Mouse (Mus musculus) heart, embryonic 16.5 days (tissue): Measurements from ENCODE around the gene Tfcp2. TPM values are rescaled to one million over a fixed set of nuclear protein-coding genes. Genes with fewer than 3 reads are reported as not detected.
A peak's percentile ranks its signal among the peaks of the same experiment; 100 is the strongest.

ENCODE experiments used
- ATAC-seq: fragments of 200-750 bp; cut with Nextera tagmentation; replicated peaks from 2 replicates; pipeline ENCODE4 v1.8.0; 2017; ENCODE audit warnings: moderate number of reproducible peaks; ENCODE audit not compliant: insufficient read depth, low FRiP score; ENCODE audit errors: extremely low read depth
- H3K27ac ChIP-seq: fragments of 300-500 bp; sonication (generic); 2 replicates; pipeline ENCODE4 v1.5.1; 2014; ENCODE audit warnings: mild to moderate bottlenecking, low read length, control low read depth, moderate library complexity
- H3K27me3 ChIP-seq: fragments of 300-500 bp; sonication (generic); 2 replicates; pipeline ENCODE4 v1.6.1; 2014; ENCODE audit warnings: low read length, mixed read lengths; ENCODE audit not compliant: control insufficient read depth, insufficient read depth
- H3K36me3 ChIP-seq: fragments of 300-500 bp; sonication (generic); 2 replicates; pipeline ENCODE4 v1.6.1; 2014; ENCODE audit not compliant: control insufficient read depth, insufficient read depth
- H3K4me1 ChIP-seq: fragments of 300-500 bp; sonication (generic); 2 replicates; pipeline ENCODE4 v1.6.1; 2014; ENCODE audit warnings: low read length, mixed read lengths; ENCODE audit not compliant: control insufficient read depth, insufficient read depth
- H3K4me2 ChIP-seq: fragments of 300-500 bp; sonication (generic); 2 replicates; pipeline ENCODE4 v1.6.1; 2014; ENCODE audit warnings: low read depth, mild to moderate bottlenecking, control low read depth, low read length
- H3K4me3 ChIP-seq: fragments of 300-500 bp; sonication (generic); 2 replicates; pipeline ENCODE4 v1.5.1; 2014; ENCODE audit warnings: mild to moderate bottlenecking, control low read depth, low read length
- H3K9ac ChIP-seq: fragments of 300-500 bp; sonication (generic); 2 replicates; pipeline ENCODE4 v1.6.1; 2014; ENCODE audit warnings: low read length, control low read depth
- H3K9me3 ChIP-seq: fragments of 300-500 bp; sonication (generic); replicated peaks from 2 replicates; pipeline ENCODE4 v1.6.1; 2016; ENCODE audit warnings: low read length; ENCODE audit not compliant: control insufficient read depth
- WGBS: fragments of 180-500 bp; shearing (Covaris S2); extraction: QIAGEN DNeasy Blood & Tissue Kit; methylation state at CpG from one replicate; pipeline ENCODE4 v1.1.7; 2014; 5-methylcytosine and 5-hydroxymethylcytosine counted together
- polyA plus RNA-seq: library from polyadenylated mRNA; unstranded; fragments of >200 nt; fragmentation: Nextera tagmentation; extraction: Ambion mirVana; gene quantifications from 2 replicates; pipeline ENCODE4 v1.2.1, GENCODE M21; 2015

Gene Tfcp2
- polyA plus RNA-seq, 1 experiment from 2014 or later, result 16.0 TPM

DNA sequence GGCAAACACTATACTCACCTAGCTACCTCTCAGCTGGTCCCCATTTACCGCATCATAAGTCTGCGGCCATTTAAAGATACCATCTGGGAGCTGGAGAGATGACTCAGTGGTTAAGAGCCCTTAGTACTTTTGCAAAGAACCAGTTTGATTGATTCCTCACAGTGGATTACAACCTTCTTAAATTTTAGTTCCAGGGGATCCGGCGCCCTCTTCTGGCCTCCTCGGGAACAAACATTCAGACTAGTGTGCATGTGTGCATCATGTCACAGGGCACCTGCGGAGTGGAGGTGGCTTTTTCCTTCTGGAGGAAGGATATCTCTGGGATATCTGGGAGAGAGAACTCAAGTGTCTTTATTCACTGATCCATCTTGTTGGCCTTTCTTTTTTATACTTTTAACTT, 88.1 kb downstream of the Tfcp2 start:
- no peak overlapping the region for H3K4me3 ChIP-seq
- WGBS, result 25% methylated on average over 6 of the region's 6 CpGs
- no peak overlapping the region for H3K9ac ChIP-seq
- no peaks in the 10 kb centered on the region for H3K9me3 ChIP-seq
- no peak overlapping the region for H3K4me2 ChIP-seq
- H3K36me3 ChIP-seq, result no peaks in the 10 kb centered on the region
- H3K27me3 ChIP-seq, result peaks cover 2% of the 10 kb centered on the region; the same call in 1 of the 2 replicates
- H3K27ac ChIP-seq, result no peak overlapping the region
- H3K4me1 ChIP-seq, result peaks cover 4% of the 10 kb centered on the region; the same call in 1 of the 2 replicates
- no peak for ATAC-seq

GRCm38 (mm10) chr15:100462086-100462485, 89.7 kb downstream of the Tfcp2 start:
- WGBS, result 64% methylated on average over 5 of the region's 5 CpGs
- H3K4me1 ChIP-seq, result no peaks in the 10 kb centered on the region; the same call in 1 of the 2 replicates
- H3K36me3 ChIP-seq, result no peaks in the 10 kb centered on the region
- no peak overlapping the region for H3K4me3 ChIP-seq
- H3K4me2 ChIP-seq, result no peak overlapping the region
- no peaks in the 10 kb centered on the region for H3K9me3 ChIP-seq
- no peak for ATAC-seq
- H3K9ac ChIP-seq, result no peak overlapping the region
- H3K27me3 ChIP-seq, result peaks cover 3% of the 10 kb centered on the region; the same call in 1 of the 2 replicates
- H3K27ac ChIP-seq, result no peak overlapping the region

- Histone ChIP-seq H3K9me3 (no peaks in the 10 kb centered on the region), H3K4me2 (no peak overlapping the region), H3K36me3 (no peaks in the 10 kb centered on the region), H3K27ac (no peak overlapping the region), H3K9ac (no peak overlapping the region), H3K4me3 (no peak overlapping the region), H3K27me3 (peaks cover 3% of the 10 kb centered on the region; the same call in 1 of the 2 replicates), H3K4me1 (no peaks in the 10 kb centered on the region; the same call in 1 of the 2 replicates)
- WGBS, result 49% methylated on average over 9 of the region's 9 CpGs
- ATAC-seq, result no peak
Measured at GRCm38 (mm10) chr15:100461646-100462045, 90.2 kb downstream of the Tfcp2 start.

GRCm38 (mm10) chr15:100460942-100461341, 90.9 kb downstream of the Tfcp2 start:
- Histone ChIP-seq H3K4me2 (peak overlapping the region; percentile 41), H3K36me3 (no peaks in the 10 kb centered on the region), H3K9ac (no peak overlapping the region), H3K4me1 (no peaks in the 10 kb centered on the region; the same call in 1 of the 2 replicates), H3K4me3 (peak overlapping the region; percentile 25; the same call in 1 of the 2 replicates), H3K27me3 (peaks cover 3% of the 10 kb centered on the region; the same call in 1 of the 2 replicates), H3K27ac (no peak overlapping the region), H3K9me3 (no peaks in the 10 kb centered on the region)
- 0 out of 2 replicates have a peak, but pooled peaks have one; percentile 28 for ATAC-seq
- WGBS, result 13% methylated on average over 12 of the region's 12 CpGs

- no peak overlapping the region for H3K27ac ChIP-seq
- H3K4me1 ChIP-seq, result no peaks in the 10 kb centered on the region; the same call in 1 of the 2 replicates
- no peak for ATAC-seq
- WGBS, result 33% methylated on average over 10 of the region's 10 CpGs
- no peak overlapping the region for H3K4me3 ChIP-seq
- no peaks in the 10 kb centered on the region for H3K36me3 ChIP-seq
- peaks cover 3% of the 10 kb centered on the region; the same call in 1 of the 2 replicates for H3K27me3 ChIP-seq
- no peak overlapping the region for H3K9ac ChIP-seq
- H3K9me3 ChIP-seq, result no peaks in the 10 kb centered on the region
- no peak overlapping the region for H3K4me2 ChIP-seq
Measured at GRCm38 (mm10) chr15:100458055-100458454, 93.8 kb downstream of the Tfcp2 start.

GRCm38 (mm10) chr15:100457340-100457739, 94.5 kb downstream of the Tfcp2 start:
- H3K27ac ChIP-seq, result no peak overlapping the region
- no peaks in the 10 kb centered on the region; the same call in 1 of the 2 replicates for H3K4me1 ChIP-seq
- H3K4me3 ChIP-seq, result no peak overlapping the region
- H3K9me3 ChIP-seq, result no peaks in the 10 kb centered on the region
- 5% methylated on average over 17 of the region's 17 CpGs for WGBS
- ATAC-seq, result peak; percentile 61
- H3K36me3 ChIP-seq, result no peaks in the 10 kb centered on the region
- peaks cover 3% of the 10 kb centered on the region; the same call in 1 of the 2 replicates for H3K27me3 ChIP-seq
- H3K9ac ChIP-seq, result no peak overlapping the region
- peak overlapping the region; percentile 39; the same call in 1 of the 2 replicates for H3K4me2 ChIP-seq

DNA sequence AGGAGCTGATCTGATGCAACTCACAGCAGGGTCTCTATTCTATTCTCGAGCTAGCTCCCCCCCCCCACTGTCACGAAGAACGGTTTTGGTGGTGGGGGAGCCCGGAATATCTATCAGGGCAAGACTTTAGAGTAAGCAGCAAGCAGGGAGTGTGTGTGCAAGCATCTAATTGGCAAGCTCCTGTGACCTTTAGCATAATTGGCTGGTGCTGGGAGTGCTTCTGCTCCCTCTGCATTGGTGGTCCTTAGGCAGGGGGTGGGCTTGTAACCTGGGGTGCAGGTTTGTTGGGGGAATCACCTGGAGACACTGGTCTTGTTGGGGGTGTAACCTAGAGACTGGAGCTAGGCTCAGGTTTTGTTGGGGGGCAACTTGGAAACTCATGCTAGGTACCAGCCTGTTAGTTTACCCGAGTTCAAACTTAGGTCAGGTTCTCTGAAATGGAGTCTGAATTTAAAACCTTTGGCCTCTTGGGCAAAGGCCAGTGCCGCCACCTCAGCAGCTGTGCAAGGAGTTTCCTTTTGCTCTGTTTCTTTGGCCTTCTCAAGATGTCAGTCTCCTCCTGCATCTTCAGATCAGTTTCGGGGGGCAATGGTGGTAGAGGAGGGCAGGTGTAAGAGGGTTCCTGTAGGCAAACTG, 95.3 kb downstream of the Tfcp2 start:
- Histone ChIP-seq H3K36me3 (no peaks in the 10 kb centered on the region), H3K9me3 (no peaks in the 10 kb centered on the region), H3K9ac (no peak overlapping the region), H3K4me1 (no peaks in the 10 kb centered on the region; the same call in 1 of the 2 replicates), H3K4me3 (no peak overlapping the region), H3K27me3 (peaks cover 3% of the 10 kb centered on the region; the same call in 1 of the 2 replicates), H3K4me2 (no peak overlapping the region), H3K27ac (no peak overlapping the region)
- ATAC-seq, result no peak
- 67% methylated on average over 7 of the region's 7 CpGs for WGBS

- H3K27me3 ChIP-seq, result no peaks in the 10 kb centered on the region
- no peak overlapping the region for H3K9ac ChIP-seq
- no peaks in the 10 kb centered on the region for H3K9me3 ChIP-seq
- no peaks in the 10 kb centered on the region for H3K4me1 ChIP-seq
- no peak overlapping the region for H3K4me2 ChIP-seq
- no peak for ATAC-seq
- no peak overlapping the region for H3K27ac ChIP-seq
- H3K4me3 ChIP-seq, result no peak overlapping the region
- WGBS, result 71% methylated on average over 11 of the region's 11 CpGs
- H3K36me3 ChIP-seq, result no peaks in the 10 kb centered on the region
Measured at GRCm38 (mm10) chr15:100452486-100452885, 99.3 kb downstream of the Tfcp2 start.

DNA sequence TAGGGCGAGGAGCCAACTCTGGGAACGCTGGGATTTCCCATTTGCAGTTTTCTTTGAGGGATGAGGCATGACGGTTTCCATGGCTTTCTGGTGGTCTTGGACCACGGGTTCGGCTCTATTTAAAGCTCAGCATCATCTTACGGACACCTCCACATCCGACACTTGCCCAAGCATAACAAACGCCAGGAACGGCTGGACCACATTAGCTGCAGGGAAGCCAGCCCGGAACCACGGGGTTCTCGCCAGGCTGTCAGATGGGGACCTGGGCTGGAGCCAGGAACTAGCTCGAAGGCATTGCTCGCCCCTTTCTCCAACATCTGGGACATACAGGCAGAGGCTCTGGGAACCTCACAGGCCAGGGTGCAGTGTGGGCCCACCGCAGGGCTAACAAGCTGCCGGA, 100.6 kb downstream of the Tfcp2 start:
- ATAC-seq, result no peak
- Histone ChIP-seq H3K9me3 (no peaks in the 10 kb centered on the region), H3K27me3 (no peaks in the 10 kb centered on the region), H3K36me3 (no peaks in the 10 kb centered on the region), H3K4me2 (no peak overlapping the region), H3K9ac (no peak overlapping the region), H3K4me1 (no peaks in the 10 kb centered on the region), H3K4me3 (no peak overlapping the region), H3K27ac (no peak overlapping the region)
- 61% methylated on average over 16 of the region's 16 CpGs for WGBS
